Mouse (Mus musculus): ENCODE results near the gene Krba1. TPM values are rescaled to one million over a fixed set of nuclear protein-coding genes. Genes with fewer than 3 reads are reported as not detected.

The Krba1 gene
- 45.9 and 64.1 TPM in 2 replicates for total RNA-seq (2021)
- long read RNA-seq, full-length matches to known transcripts, result 2 of 21 reads
- long read RNA-seq, partial matches to known transcripts, result 15 of 21 reads
- long read RNA-seq, other reads (novel, unspliced or antisense), result 4 of 21 reads

GRCm38 (mm10) chr6:48395105-48396007 is at the start of gene Krba1:
Gene Krba1 (plus strand): TSS chr6:48395586.
- peak; percentile 88 for DNase-seq

- DNase-seq, result no peak
Observed at GRCm38 (mm10) chr6:48358897-48359296, 36.5 kb upstream of the Krba1 start.

- DNase-seq, result no peak
Observed at GRCm38 (mm10) chr6:48366322-48366996, 28.9 kb upstream of the Krba1 start.

GRCm38 (mm10) chr6:48388221-48388620 is 7.2 kb upstream of the Krba1 start:
- no peak for DNase-seq

- DNase-seq, result no peak
Observed at GRCm38 (mm10) chr6:48393811-48394210, 1.6 kb upstream of the Krba1 start.

GRCm38 (mm10) chr6:48396008-48396595 is 716 bp downstream of the Krba1 start:
- DNase-seq, result no peak

- no peak for DNase-seq
Observed at GRCm38 (mm10) chr6:48396686-48397085, 1.3 kb downstream of the Krba1 start.

GRCm38 (mm10) chr6:48397336-48397735 is 1.9 kb downstream of the Krba1 start:
- DNase-seq, result no peak

- no peak for DNase-seq
Observed at GRCm38 (mm10) chr6:48399906-48400305, 4.5 kb downstream of the Krba1 start.

- no peak for DNase-seq
Observed at GRCm38 (mm10) chr6:48404071-48404470, 8.7 kb downstream of the Krba1 start.

- DNase-seq, result no peak
Observed at GRCm38 (mm10) chr6:48409726-48410343, 14.4 kb downstream of the Krba1 start.

GRCm38 (mm10) chr6:48410551-48410950 is 15.2 kb downstream of the Krba1 start:
- DNase-seq, result no peak

- no peak for DNase-seq
Observed at GRCm38 (mm10) chr6:48411193-48412092, 16.1 kb downstream of the Krba1 start.

GRCm38 (mm10) chr6:48412147-48412546 is 16.8 kb downstream of the Krba1 start:
- no peak for DNase-seq

GRCm38 (mm10) chr6:48412662-48413061 is 17.3 kb downstream of the Krba1 start:
- no peak for DNase-seq

- no peak for DNase-seq
Observed at GRCm38 (mm10) chr6:48413081-48413480, 17.7 kb downstream of the Krba1 start.

GRCm38 (mm10) chr6:48414886-48415285 is 19.5 kb downstream of the Krba1 start:
- DNase-seq, result no peak

GRCm38 (mm10) chr6:48415636-48416035 is 20.2 kb downstream of the Krba1 start:
- DNase-seq, result peak; percentile 79

GRCm38 (mm10) chr6:48416486-48416885 is 21.1 kb downstream of the Krba1 start:
- DNase-seq, result no peak

- no peak for DNase-seq
Observed at GRCm38 (mm10) chr6:48420647-48421046, 25.3 kb downstream of the Krba1 start.

- no peak for DNase-seq
Observed at GRCm38 (mm10) chr6:48423336-48423735, 27.9 kb downstream of the Krba1 start.
